Mouse (Mus musculus): ENCODE results near the gene Slc22a12.

Gene Slc22a12

GRCm38 (mm10) chr19:6541521-6541920 lies 1.3 kb downstream of the Slc22a12 start:
- DNase-seq (ENCODE audit: low spot score in 2 of 2) = no peak

GRCm38 (mm10) chr19:6540191-6540590 lies 2.6 kb downstream of the Slc22a12 start:
- no peak for DNase-seq (ENCODE audit: low spot score in 2 of 2)

- no peak for DNase-seq (ENCODE audit: low spot score in 2 of 2)
Observed at GRCm38 (mm10) chr19:6539592-6539991, 3.2 kb downstream of the Slc22a12 start.

GRCm38 (mm10) chr19:6538546-6538945 lies 4.3 kb downstream of the Slc22a12 start:
- no peak for DNase-seq (ENCODE audit: low spot score in 2 of 2)

GRCm38 (mm10) chr19:6537526-6537925 lies 5.3 kb downstream of the Slc22a12 start:
- no peak for DNase-seq (ENCODE audit: low spot score in 2 of 2)

- DNase-seq (ENCODE audit: low spot score in 2 of 2) = no peak
Observed at GRCm38 (mm10) chr19:6536696-6537095, 6.1 kb downstream of the Slc22a12 start.

- no peak for DNase-seq (ENCODE audit: low spot score in 2 of 2)
Observed at GRCm38 (mm10) chr19:6536201-6536600, 6.6 kb downstream of the Slc22a12 start.

- no peak for DNase-seq (ENCODE audit: low spot score in 2 of 2)
Observed at GRCm38 (mm10) chr19:6534118-6534415, 8.8 kb downstream of the Slc22a12 start.

GRCm38 (mm10) chr19:6533290-6534117 lies 9.3 kb downstream of the Slc22a12 start:
- no peak for DNase-seq (ENCODE audit: low spot score in 2 of 2)

GRCm38 (mm10) chr19:6532656-6533055 lies 10.2 kb downstream of the Slc22a12 start:
- no peak for DNase-seq (ENCODE audit: low spot score in 2 of 2)

- DNase-seq (ENCODE audit: low spot score in 2 of 2) = no peak
Observed at GRCm38 (mm10) chr19:6531832-6532471, 10.9 kb downstream of the Slc22a12 start.

GRCm38 (mm10) chr19:6531011-6531631 lies 11.7 kb downstream of the Slc22a12 start:
- no peak for DNase-seq (ENCODE audit: low spot score in 2 of 2)

- no peak for DNase-seq (ENCODE audit: low spot score in 2 of 2)
Observed at GRCm38 (mm10) chr19:6530359-6530758, 12.5 kb downstream of the Slc22a12 start.

GRCm38 (mm10) chr19:6529265-6529985 lies 13.4 kb downstream of the Slc22a12 start:
- no peak for DNase-seq (ENCODE audit: low spot score in 2 of 2)

GRCm38 (mm10) chr19:6527839-6528531 lies 14.8 kb downstream of the Slc22a12 start:
- DNase-seq (ENCODE audit: low spot score in 2 of 2) = no peak

- no peak for DNase-seq (ENCODE audit: low spot score in 2 of 2)
Observed at GRCm38 (mm10) chr19:6527439-6527838, 15.4 kb downstream of the Slc22a12 start.

- DNase-seq (ENCODE audit: low spot score in 2 of 2) = no peak
Observed at GRCm38 (mm10) chr19:6526010-6526409, 16.8 kb downstream of the Slc22a12 start.

- DNase-seq (ENCODE audit: low spot score in 2 of 2) = no peak
Observed at GRCm38 (mm10) chr19:6525023-6525422, 17.8 kb downstream of the Slc22a12 start.

- peak in 1 of 2 experiments; percentile 57 for DNase-seq (ENCODE audit: low spot score in 2 of 2)
Observed at GRCm38 (mm10) chr19:6522289-6522688, 20.5 kb downstream of the Slc22a12 start.

- DNase-seq (ENCODE audit: low spot score in 2 of 2) = no peak
Observed at GRCm38 (mm10) chr19:6521630-6522029, 21.2 kb downstream of the Slc22a12 start.

GRCm38 (mm10) chr19:6519483-6519882 lies 23.3 kb downstream of the Slc22a12 start:
- DNase-seq (ENCODE audit: low spot score in 2 of 2) = no peak

GRCm38 (mm10) chr19:6518601-6519000 lies 24.2 kb downstream of the Slc22a12 start:
- no peak for DNase-seq (ENCODE audit: low spot score in 2 of 2)

Data from right cerebral cortex, adult 2 months (tissue).